Mouse (Mus musculus): ENCODE measurements around the gene Cd93. TPM values are rescaled to one million over a fixed set of nuclear protein-coding genes. Genes with fewer than 3 reads are reported as not detected.

Cd93 gene
- polyA plus RNA-seq, 1 experiment: 14.5 TPM

- 71% methylated on average over 10 of the region's 10 CpGs for WGBS
- TF ChIP-seq CTCF (IDR thresholded peaks at IDR 0.05; ENCODE audit: control insufficient read depth, insufficient read depth, low read length): no peak
Measured at GRCm38 (mm10) chr2:148396209-148396608, 47.2 kb downstream of the Cd93 start.

GRCm38 (mm10) chr2:148395131-148396051, 48.0 kb downstream of the Cd93 start, which contains the start of gene Sstr4:
Gene Sstr4 (plus strand): TSS chr2:148395344.
- peaks cover 7% of the 10 kb centered on the region for H3K4me1 ChIP-seq (ENCODE audit: control insufficient read depth, insufficient read depth, low read length)

More at GRCm38 (mm10) chr2:148396209-148396608, 47.2 kb downstream of the Cd93 start:
- H3K4me1 ChIP-seq (ENCODE audit: control insufficient read depth, insufficient read depth, low read length): peaks cover 7% of the 10 kb centered on the region
- H3K4me3 ChIP-seq (replicated peaks; ENCODE audit: control insufficient read depth, low read depth, low read length): no peak overlapping the region
- peak overlapping the region; percentile 78 for H3K27ac ChIP-seq (ENCODE audit: control insufficient read depth, insufficient read depth, low read depth, low read length, poor library complexity)

GRCm38 (mm10) chr2:148393846-148394245, 49.5 kb downstream of the Cd93 start:
- TF ChIP-seq POLR2A (IDR thresholded peaks at IDR 0.05; ENCODE audit: borderline replicate concordance, control insufficient read depth, low read depth, low read length) (no peak), CTCF (IDR thresholded peaks at IDR 0.05; ENCODE audit: control insufficient read depth, insufficient read depth, low read length) (no peak)
- Histone ChIP-seq H3K27ac (ENCODE audit: control insufficient read depth, insufficient read depth, low read depth, low read length, poor library complexity) (no peak overlapping the region), H3K4me1 (ENCODE audit: control insufficient read depth, insufficient read depth, low read length) (peaks cover 7% of the 10 kb centered on the region), H3K4me3 (replicated peaks; ENCODE audit: control insufficient read depth, low read depth, low read length) (no peak overlapping the region)

More at GRCm38 (mm10) chr2:148395131-148396051, 48.0 kb downstream of the Cd93 start, which contains the start of gene Sstr4:
- H3K4me3 ChIP-seq (replicated peaks; ENCODE audit: control insufficient read depth, low read depth, low read length): peak within 1 kb of the TSS; percentile 50
- H3K27ac ChIP-seq (ENCODE audit: control insufficient read depth, insufficient read depth, low read depth, low read length, poor library complexity): 0 out of 2 replicates have a peak within 1 kb of the TSS, but pooled peaks have one; percentile 6
- WGBS: 7% methylated on average over 74 of the region's 83 CpGs
- TF ChIP-seq POLR2A (IDR thresholded peaks at IDR 0.05; ENCODE audit: borderline replicate concordance, control insufficient read depth, low read depth, low read length) (peak; percentile 44; the same call in 1 of the 2 replicates), CTCF (IDR thresholded peaks at IDR 0.05; ENCODE audit: control insufficient read depth, insufficient read depth, low read length) (peak; percentile 74)

GRCm38 (mm10) chr2:148393149-148393548, 50.2 kb downstream of the Cd93 start:
- no peak overlapping the region for H3K4me3 ChIP-seq (replicated peaks; ENCODE audit: control insufficient read depth, low read depth, low read length)
- H3K27ac ChIP-seq (ENCODE audit: control insufficient read depth, insufficient read depth, low read depth, low read length, poor library complexity): peak overlapping the region; percentile 5; the same call in 1 of the 2 replicates
- WGBS: 34% methylated on average over 1 of the region's 1 CpGs
- TF ChIP-seq CTCF (IDR thresholded peaks at IDR 0.05; ENCODE audit: control insufficient read depth, insufficient read depth, low read length) (no peak), POLR2A (IDR thresholded peaks at IDR 0.05; ENCODE audit: borderline replicate concordance, control insufficient read depth, low read depth, low read length) (no peak)
- H3K4me1 ChIP-seq (ENCODE audit: control insufficient read depth, insufficient read depth, low read length): peaks cover 7% of the 10 kb centered on the region

- no peak for TF ChIP-seq CTCF (IDR thresholded peaks at IDR 0.05; ENCODE audit: control insufficient read depth, insufficient read depth, low read length)
- Histone ChIP-seq H3K27ac (ENCODE audit: control insufficient read depth, insufficient read depth, low read depth, low read length, poor library complexity) (no peak overlapping the region), H3K4me1 (ENCODE audit: control insufficient read depth, insufficient read depth, low read length) (no peaks in the 10 kb centered on the region; the same call in 1 of the 2 replicates), H3K4me3 (replicated peaks; ENCODE audit: control insufficient read depth, low read depth, low read length) (no peak overlapping the region)
- 83% methylated on average over 6 of the region's 6 CpGs for WGBS
Measured at GRCm38 (mm10) chr2:148387652-148388581, 55.4 kb downstream of the Cd93 start.

- Histone ChIP-seq H3K4me3 (replicated peaks; ENCODE audit: control insufficient read depth, low read depth, low read length) (no peak overlapping the region), H3K4me1 (ENCODE audit: control insufficient read depth, insufficient read depth, low read length) (no peaks in the 10 kb centered on the region; the same call in 1 of the 2 replicates), H3K27ac (ENCODE audit: control insufficient read depth, insufficient read depth, low read depth, low read length, poor library complexity) (no peak overlapping the region)
- WGBS: 85% methylated on average over 2 of the region's 2 CpGs
- TF ChIP-seq CTCF (IDR thresholded peaks at IDR 0.05; ENCODE audit: control insufficient read depth, insufficient read depth, low read length) (no peak), POLR2A (IDR thresholded peaks at IDR 0.05; ENCODE audit: borderline replicate concordance, control insufficient read depth, low read depth, low read length) (no peak)
Measured at GRCm38 (mm10) chr2:148386927-148387326, 56.4 kb downstream of the Cd93 start.

Other genes with a start within 250 kb of the Cd93 start
- gene Sstr4, start 48.2 kb downstream of the Cd93 start, polyA plus RNA-seq (2011; ENCODE audit: insufficient read depth, insufficient read length, low replicate concordance, missing spikeins): not detected in 2 replicates
- gene Thbd, start 35.4 kb downstream of the Cd93 start, polyA plus RNA-seq (2011; ENCODE audit: insufficient read depth, insufficient read length, low replicate concordance, missing spikeins): 3.1 and 5.9 TPM in 2 replicates
- 28.2 and 36.9 TPM in 2 replicates for gene Nxt1, start 229.0 kb upstream of the Cd93 start, polyA plus RNA-seq (2011; ENCODE audit: insufficient read depth, insufficient read length, low replicate concordance, missing spikeins)
- gene Gzf1, start 237.5 kb upstream of the Cd93 start, polyA plus RNA-seq (2011; ENCODE audit: insufficient read depth, insufficient read length, low replicate concordance, missing spikeins): 5.1 and 8.5 TPM in 2 replicates

Data from bone marrow, adult 2 months (tissue).